Mouse (Mus musculus): ENCODE results near the gene Wdr76.

DNA sequence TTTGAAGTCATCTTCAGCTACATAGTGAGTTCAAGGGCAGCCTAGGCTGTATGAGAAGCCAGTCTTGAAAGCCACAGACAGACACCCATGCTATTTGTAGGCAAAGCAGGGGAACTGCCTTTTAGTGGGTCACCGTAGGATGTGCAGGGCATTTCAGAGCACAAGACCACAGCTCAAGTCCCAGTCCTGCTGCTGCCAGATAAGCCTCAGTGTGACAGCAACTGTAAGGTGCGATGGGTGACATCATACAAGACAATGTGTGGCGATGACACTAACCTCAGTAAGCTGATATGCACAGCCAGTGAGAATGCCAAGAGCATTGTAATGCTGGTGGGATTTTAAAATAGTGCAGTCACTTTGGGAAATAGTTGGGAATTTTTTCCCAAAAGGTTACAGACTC, 56.6 kb downstream of the Wdr76 start:
- TF ChIP-seq CTCF (IDR thresholded peaks at IDR 0.05; ENCODE audit: control insufficient read depth, insufficient read depth, insufficient replicate concordance, low read depth, low read length) (no peak), POLR2A (IDR thresholded peaks at IDR 0.05; ENCODE audit: control insufficient read depth, low read depth, low read length) (no peak)
